Mouse (Mus musculus) heart, embryonic 14.5 days (tissue): ENCODE results near the gene Rgs10. TPM values are rescaled to one million over a fixed set of nuclear protein-coding genes. Genes with fewer than 3 reads are reported as not detected.

Experiments used
- ATAC-seq: fragments of 200-750 bp; cut with Nextera tagmentation; 2 replicates; pipeline ENCODE4 v1.8.0; 2017; ENCODE audit warnings: low read depth, moderate TSS enrichment; ENCODE audit not compliant: insufficient number of reproducible peaks, insufficient read depth, low FRiP score
- H3K27ac ChIP-seq, 2 experiments: fragments of 200-500 bp in 1 of 2; fragments of 300-500 bp in 1 of 2; sonication (generic) in 1 of 2; replicated peaks in 1 of 2; 2 replicates each; pipeline ENCODE4 v1.5.1; 2012 to 2014; ENCODE audit warnings: low read depth in 2 of 2, low read length in 2 of 2, control low read depth in 1 of 2, mild to moderate bottlenecking in 1 of 2, mixed read lengths in 1 of 2; ENCODE audit not compliant: control insufficient read depth in 1 of 2, insufficient read depth in 1 of 2
- H3K27me3 ChIP-seq: fragments of 300-500 bp; sonication (generic); 2 replicates; pipeline ENCODE4 v1.6.1; 2014; ENCODE audit warnings: mild to moderate bottlenecking, low read length, control low read depth; ENCODE audit not compliant: control insufficient read depth, insufficient read depth
- H3K36me3 ChIP-seq: fragments of 300-500 bp; sonication (generic); 2 replicates; pipeline ENCODE4 v1.6.1; 2014; ENCODE audit warnings: mild to moderate bottlenecking, control low read depth, low read length, mixed read lengths; ENCODE audit not compliant: control insufficient read depth, insufficient read depth
- H3K4me1 ChIP-seq, 2 experiments: fragments of 200-500 bp in 1 of 2; fragments of 300-500 bp in 1 of 2; sonication (generic) in 1 of 2; 2 replicates each; pipeline ENCODE4 v1.6.1; 2012 to 2014; ENCODE audit warnings: low read length in 2 of 2, control low read depth in 1 of 2, mixed read lengths in 1 of 2; ENCODE audit not compliant: control insufficient read depth in 2 of 2, insufficient read depth in 2 of 2
- H3K4me2 ChIP-seq: fragments of 300-500 bp; sonication (generic); 2 replicates; pipeline ENCODE4 v1.6.1; 2014; ENCODE audit warnings: mild to moderate bottlenecking, low read length
- H3K4me3 ChIP-seq, 2 experiments: fragments of 200-500 bp in 1 of 2; fragments of 300-500 bp in 1 of 2; sonication (generic) in 1 of 2; 2 replicates each; pipeline ENCODE4 v1.5.1; 2012 to 2014; ENCODE audit warnings: low read length in 2 of 2, mild to moderate bottlenecking in 2 of 2, control low read depth in 1 of 2, low read depth in 1 of 2, moderate library complexity in 1 of 2; ENCODE audit not compliant: control insufficient read depth in 1 of 2, insufficient read depth in 1 of 2
- H3K9ac ChIP-seq: fragments of 300-500 bp; sonication (generic); 2 replicates; pipeline ENCODE4 v1.6.1; 2014; ENCODE audit warnings: mild to moderate bottlenecking, low read length
- H3K9me3 ChIP-seq: fragments of 300-500 bp; sonication (generic); 2 replicates; pipeline ENCODE4 v1.6.1; 2016; ENCODE audit warnings: low read length, control low read depth; ENCODE audit not compliant: control insufficient read depth
- WGBS: fragments of 180-500 bp; shearing (Covaris S2); extraction: QIAGEN DNeasy Blood & Tissue Kit; methylation state at CpG from one replicate; pipeline ENCODE4 v1.1.7; 2014; 5-methylcytosine and 5-hydroxymethylcytosine counted together
- polyA plus RNA-seq: library from polyadenylated mRNA; unstranded; fragments of >200 nt; fragmentation: Nextera tagmentation; extraction: Ambion mirVana; gene quantifications from 2 replicates; pipeline ENCODE4 v1.2.1, GENCODE M21; 2014

Gene Rgs10
- polyA plus RNA-seq, 1 experiment from 2014 or later = 14.1 TPM

GRCm38 (mm10) chr7:128369366-128369765 lies 49.2 kb downstream of the Rgs10 start:
- Histone ChIP-seq H3K4me1 (peaks cover 0 to 4% of the 10 kb centered on the region in 2 experiments; a peak in 1 of 4 replicates), H3K36me3 (no peaks in the 10 kb centered on the region), H3K27me3 (no peaks in the 10 kb centered on the region), H3K4me2 (no peak overlapping the region), H3K4me3 (no peak overlapping the region), H3K9me3 (peaks cover 3% of the 10 kb centered on the region; the same call in 1 of the 2 replicates), H3K9ac (no peak overlapping the region), H3K27ac (no peak overlapping the region)
- ATAC-seq = no peak
- WGBS = 64% methylated on average over 12 of the region's 12 CpGs

- Histone ChIP-seq H3K27ac (no peak overlapping the region), H3K4me2 (no peak overlapping the region), H3K4me3 (no peak overlapping the region), H3K9ac (no peak overlapping the region), H3K36me3 (no peaks in the 10 kb centered on the region), H3K4me1 (peaks cover 0 to 4% of the 10 kb centered on the region in 2 experiments; a peak in 1 of 4 replicates), H3K9me3 (peaks cover 3% of the 10 kb centered on the region; the same call in 1 of the 2 replicates), H3K27me3 (no peaks in the 10 kb centered on the region)
- 86% methylated on average over 6 of the region's 6 CpGs for WGBS
- ATAC-seq = no peak
These were observed 49.7 kb downstream of the Rgs10 start for GRCm38 (mm10) chr7:128368828-128369227.

GRCm38 (mm10) chr7:128366654-128367053 lies 51.9 kb downstream of the Rgs10 start:
- no peaks in the 10 kb centered on the region for H3K27me3 ChIP-seq
- no peaks in the 10 kb centered on the region for H3K9me3 ChIP-seq
- H3K36me3 ChIP-seq = no peaks in the 10 kb centered on the region
- H3K9ac ChIP-seq = no peak overlapping the region
- no peak overlapping the region for H3K4me2 ChIP-seq
- H3K4me3 ChIP-seq = no peak overlapping the region
- WGBS = 78% methylated on average over 11 of the region's 11 CpGs
- H3K4me1 ChIP-seq = peaks cover 4% of the 10 kb centered on the region in 2 experiments; a peak in 1 of 4 replicates
- ATAC-seq = no peak
- H3K27ac ChIP-seq = no peak overlapping the region

GRCm38 (mm10) chr7:128365096-128365715 lies 53.4 kb downstream of the Rgs10 start:
- WGBS = 33% methylated on average over 4 of the region's 4 CpGs
- Histone ChIP-seq H3K27ac (no peak overlapping the region), H3K4me3 (no peak overlapping the region), H3K9me3 (0 out of 2 replicates have a peak, but pooled peaks cover 2% of the 10 kb centered on the region), H3K4me2 (no peak overlapping the region), H3K27me3 (no peaks in the 10 kb centered on the region), H3K9ac (no peak overlapping the region), H3K4me1 (peaks cover 4% of the 10 kb centered on the region in 2 experiments; a peak in 1 of 4 replicates), H3K36me3 (no peaks in the 10 kb centered on the region)
- ATAC-seq = no peak

GRCm38 (mm10) chr7:128364526-128364925 lies 54.0 kb downstream of the Rgs10 start:
- no peak overlapping the region for H3K4me3 ChIP-seq
- H3K9me3 ChIP-seq = 0 out of 2 replicates have a peak, but pooled peaks cover 2% of the 10 kb centered on the region

GRCm38 (mm10) chr7:128363806-128364205 lies 54.8 kb downstream of the Rgs10 start:
- peaks cover 4% of the 10 kb centered on the region in 2 experiments; a peak in 1 of 4 replicates for H3K4me1 ChIP-seq
- H3K4me2 ChIP-seq = no peak overlapping the region
- H3K9me3 ChIP-seq = 0 out of 2 replicates have a peak, but pooled peaks cover 2% of the 10 kb centered on the region
- no peak overlapping the region for H3K4me3 ChIP-seq
- WGBS = 78% methylated on average over 10 of the region's 10 CpGs
- ATAC-seq = no peak
- no peak overlapping the region for H3K9ac ChIP-seq
- no peaks in the 10 kb centered on the region for H3K36me3 ChIP-seq
- no peak overlapping the region for H3K27ac ChIP-seq
- no peaks in the 10 kb centered on the region for H3K27me3 ChIP-seq

More at GRCm38 (mm10) chr7:128364526-128364925, 54.0 kb downstream of the Rgs10 start:
- no peak for ATAC-seq
- WGBS = 70% methylated on average over 11 of the region's 11 CpGs
- H3K4me1 ChIP-seq = peaks cover 4% of the 10 kb centered on the region in 2 experiments; a peak in 1 of 4 replicates
- no peak overlapping the region for H3K27ac ChIP-seq
- H3K9ac ChIP-seq = no peak overlapping the region
- H3K27me3 ChIP-seq = no peaks in the 10 kb centered on the region
- no peak overlapping the region for H3K4me2 ChIP-seq
- H3K36me3 ChIP-seq = no peaks in the 10 kb centered on the region

GRCm38 (mm10) chr7:128362916-128363315 lies 55.6 kb downstream of the Rgs10 start:
- H3K27me3 ChIP-seq = no peaks in the 10 kb centered on the region
- no peak overlapping the region for H3K4me2 ChIP-seq
- H3K4me1 ChIP-seq = peaks cover 4% of the 10 kb centered on the region in 2 experiments; a peak in 1 of 4 replicates
- H3K9ac ChIP-seq = no peak overlapping the region
- no peaks in the 10 kb centered on the region for H3K36me3 ChIP-seq
- 0 out of 2 replicates have a peak, but pooled peaks cover 2% of the 10 kb centered on the region for H3K9me3 ChIP-seq
- no peak overlapping the region for H3K4me3 ChIP-seq
- no peak for ATAC-seq
- WGBS = 43% methylated on average over 4 of the region's 4 CpGs
- no peak overlapping the region for H3K27ac ChIP-seq
